Mouse (Mus musculus): Measurements from ENCODE around the gene Gm10160.

DNA sequence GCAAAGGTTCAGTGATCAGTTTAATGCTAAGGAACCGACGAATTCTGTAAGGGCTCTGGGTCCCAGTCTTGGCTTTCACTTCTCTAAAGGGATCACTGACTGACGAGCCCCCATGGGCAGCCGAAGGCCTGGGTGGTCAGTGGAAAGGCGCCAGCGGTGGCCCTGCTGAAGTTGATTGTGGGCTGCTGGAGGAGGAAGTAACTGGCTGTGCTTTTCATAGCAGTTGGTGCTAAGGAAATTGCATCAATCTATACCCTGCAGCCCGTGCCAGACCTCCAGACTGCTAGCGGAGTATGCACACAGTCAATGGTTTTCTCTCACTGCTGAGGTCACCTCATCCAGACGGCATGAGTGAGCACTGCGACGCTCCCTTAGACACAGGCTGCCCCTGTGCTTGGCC lies 4.5 kb upstream of the Gm10160 start:
- TF ChIP-seq GATA1 (IDR thresholded peaks at IDR 0.05; ENCODE audit: borderline replicate concordance, low read length) (no peak), FLI1 (IDR thresholded peaks at IDR 0.05; ENCODE audit: low read length) (no peak)

All from megakaryocyte, embryonic 14.5 days (primary cell).